ENCODE assay signal across 8 mouse cellular contexts in genomic region chr12:54984701-54985256, GRCm38 (mm10). TPM values are rescaled to one million over a fixed set of nuclear protein-coding genes. Genes with fewer than 3 reads are reported as not detected.
DNase-seq lines count a peak whose midpoint lies in the region; ATAC-seq lines count a peak whose summit lies in the region.

No protein-coding gene starts in this region.

- H3K4me1 ChIP-seq in intestine, embryonic 16.5 days (ENCODE audit: control insufficient read depth, insufficient read depth, low read length): peaks cover 4% of the 10 kb centered on the region
- peaks cover 24% of the 10 kb centered on the region; the same call in 1 of the 2 replicates for H3K4me1 ChIP-seq in liver, embryonic 11.5 days (replicated peaks; ENCODE audit: control insufficient read depth, insufficient read depth, low read length)

- H3K27me3 ChIP-seq in intestine, embryonic 16.5 days (replicated peaks; ENCODE audit: control insufficient read depth, insufficient read depth, low read length): no peaks in the 10 kb centered on the region
- H3K27me3 ChIP-seq in liver, embryonic 11.5 days (replicated peaks; ENCODE audit: control insufficient read depth, insufficient read depth, low read length): no peaks in the 10 kb centered on the region

- no peaks in the 10 kb centered on the region for H3K36me3 ChIP-seq in intestine, embryonic 16.5 days (ENCODE audit: control insufficient read depth, insufficient read depth, low read length)
- H3K36me3 ChIP-seq in liver, embryonic 11.5 days (ENCODE audit: control insufficient read depth, insufficient read depth, low read length): peaks cover 15% of the 10 kb centered on the region; the same call in 1 of the 2 replicates

- under 1% methylated on average over 42 of the region's 42 CpGs for WGBS in intestine, embryonic 16.5 days
- WGBS in liver, embryonic 11.5 days: under 1% methylated on average over 41 of the region's 42 CpGs

- DNase-seq in urinary bladder, adult 2 months (ENCODE audit: low spot score): peak; percentile 58
- DNase-seq in urinary bladder, postnatal 10 days (ENCODE audit: low spot score): no peak
- DNase-seq in embryo, embryonic 10.5 days (ENCODE audit: low spot score): peak; percentile 75
- DNase-seq in liver, embryonic 11.5 days (ENCODE audit: low spot score): peak; percentile 83
- DNase-seq in spleen, postnatal 4 days (ENCODE audit: low spot score in 2 of 2): peak; percentile 80 to 87

- ATAC-seq in granulocyte monocyte progenitor cell, adult 5-6 weeks (replicated peaks; ENCODE audit: poor library complexity, severe bottlenecking): peak; percentile 43
- peak; percentile 81 for ATAC-seq in intestine, embryonic 16.5 days
- ATAC-seq in liver, embryonic 11.5 days (replicated peaks; ENCODE audit: low FRiP score): peak; percentile 82
- peak; percentile 52 for ATAC-seq in monocyte, adult 5-6 weeks (replicated peaks; ENCODE audit: insufficient number of reproducible peaks, low FRiP score, low TSS enrichment, poor library complexity, severe bottlenecking)

- peak overlapping the region; percentile 87 for H3K9ac ChIP-seq in intestine, embryonic 16.5 days (ENCODE audit: low read depth, low read length)
- peak overlapping the region; percentile 93 for H3K9ac ChIP-seq in liver, embryonic 11.5 days (ENCODE audit: low read depth, low read length)

- peak overlapping the region; percentile 78 for H3K4me3 ChIP-seq in intestine, embryonic 16.5 days (ENCODE audit: low read length)
- peak overlapping the region; percentile 86 for H3K4me3 ChIP-seq in liver, embryonic 11.5 days (ENCODE audit: low read depth, low read length)

- H3K9me3 ChIP-seq in intestine, embryonic 16.5 days (ENCODE audit: control insufficient read depth, low read length): no peaks in the 10 kb centered on the region
- H3K9me3 ChIP-seq in liver, embryonic 11.5 days (ENCODE audit: control insufficient read depth, low read length): no peaks in the 10 kb centered on the region

- H3K27ac ChIP-seq in intestine, embryonic 16.5 days (ENCODE audit: low read length): peak overlapping the region; percentile 94
- H3K27ac ChIP-seq in liver, embryonic 11.5 days (ENCODE audit: low read depth, low read length): peak overlapping the region; percentile 97

- peak overlapping the region; percentile 81 for H3K4me2 ChIP-seq in intestine, embryonic 16.5 days (ENCODE audit: low read depth, low read length)
- H3K4me2 ChIP-seq in liver, embryonic 11.5 days: peak overlapping the region; percentile 73

RNA-seq across cellular contexts. Expression of gene Gm20403, which starts 1.6 kb away (rescaled TPM):
- polyA plus RNA-seq in urinary bladder, adult 2 months (2012; rRNA removed): not detected in 2 replicates
- total RNA-seq in granulocyte monocyte progenitor cell, adult 5-6 weeks (2014; fragmentation: Nextera tagmentation): not detected in 2 replicates
- not detected in 2 replicates for total RNA-seq in granulocyte monocyte progenitor cell, adult 5-6 weeks (2017)
- polyA plus RNA-seq in intestine, embryonic 16.5 days (2015; fragmentation: Nextera tagmentation; extraction: Ambion mirVana): not detected in 2 replicates
- not detected in 2 replicates for polyA plus RNA-seq in liver, embryonic 11.5 days (2014; fragmentation: Nextera tagmentation; extraction: Ambion mirVana)
- not detected in 3 replicates for total RNA-seq in monocyte, adult 5-6 weeks (2017)

RNA-seq across cellular contexts. Expression of gene Baz1a, which starts 29.4 kb away (rescaled TPM):
- 7.1 and 9.8 TPM in 2 replicates for polyA plus RNA-seq in urinary bladder, adult 2 months (2012; rRNA removed)
- 153 and 161 TPM in 2 replicates for total RNA-seq in granulocyte monocyte progenitor cell, adult 5-6 weeks (2014; fragmentation: Nextera tagmentation)
- 156 and 170 TPM in 2 replicates for total RNA-seq in granulocyte monocyte progenitor cell, adult 5-6 weeks (2017)
- 17.9 and 19.4 TPM in 2 replicates for polyA plus RNA-seq in intestine, embryonic 16.5 days (2015; fragmentation: Nextera tagmentation; extraction: Ambion mirVana)
- 46.4 and 49.1 TPM in 2 replicates for polyA plus RNA-seq in liver, embryonic 11.5 days (2014; fragmentation: Nextera tagmentation; extraction: Ambion mirVana)
- 114 to 140 TPM (median 131 TPM) in 3 replicates for total RNA-seq in monocyte, adult 5-6 weeks (2017)
